Mouse (Mus musculus) layer of hippocampus, postnatal 10 days (tissue): ENCODE measurements around the gene Edaradd. TPM values are rescaled to one million over a fixed set of nuclear protein-coding genes. Genes with fewer than 3 reads are reported as not detected.

Experiments
- DNase-seq, 2 experiments: peaks; one replicate each; pipeline ENCODE4 v3.0.0; 2021; ENCODE audit warnings: low spot score in 2 of 2
- total RNA-seq, 2 experiments: library from RNA; stranded (reverse); gene quantifications; 2 replicates each; pipeline ENCODE4 v1.2.3; 2021

Edaradd gene
- total RNA-seq, 2 experiments from 2014 or later: 1.1 to 1.3 TPM

DNA sequence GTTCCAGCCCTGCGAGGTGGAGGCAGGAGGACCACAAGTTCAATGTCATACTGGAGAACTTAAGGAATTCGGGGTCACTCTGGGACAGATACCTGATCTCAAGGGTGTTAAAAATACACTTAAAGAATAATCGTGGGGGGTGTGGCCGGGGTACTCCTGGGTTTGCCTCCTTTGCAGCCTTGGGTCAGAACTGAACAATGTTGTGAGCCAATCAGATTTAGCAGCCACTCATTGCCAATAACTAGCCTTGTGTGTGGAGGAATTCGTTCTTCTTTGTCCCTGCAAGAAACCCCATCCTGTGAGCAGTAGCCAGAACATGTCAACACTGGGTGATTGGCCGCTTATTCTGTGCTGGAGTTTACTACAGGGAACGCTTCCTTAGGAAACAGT lies 58.5 kb downstream of the Edaradd start:
- no peak for DNase-seq

DNA sequence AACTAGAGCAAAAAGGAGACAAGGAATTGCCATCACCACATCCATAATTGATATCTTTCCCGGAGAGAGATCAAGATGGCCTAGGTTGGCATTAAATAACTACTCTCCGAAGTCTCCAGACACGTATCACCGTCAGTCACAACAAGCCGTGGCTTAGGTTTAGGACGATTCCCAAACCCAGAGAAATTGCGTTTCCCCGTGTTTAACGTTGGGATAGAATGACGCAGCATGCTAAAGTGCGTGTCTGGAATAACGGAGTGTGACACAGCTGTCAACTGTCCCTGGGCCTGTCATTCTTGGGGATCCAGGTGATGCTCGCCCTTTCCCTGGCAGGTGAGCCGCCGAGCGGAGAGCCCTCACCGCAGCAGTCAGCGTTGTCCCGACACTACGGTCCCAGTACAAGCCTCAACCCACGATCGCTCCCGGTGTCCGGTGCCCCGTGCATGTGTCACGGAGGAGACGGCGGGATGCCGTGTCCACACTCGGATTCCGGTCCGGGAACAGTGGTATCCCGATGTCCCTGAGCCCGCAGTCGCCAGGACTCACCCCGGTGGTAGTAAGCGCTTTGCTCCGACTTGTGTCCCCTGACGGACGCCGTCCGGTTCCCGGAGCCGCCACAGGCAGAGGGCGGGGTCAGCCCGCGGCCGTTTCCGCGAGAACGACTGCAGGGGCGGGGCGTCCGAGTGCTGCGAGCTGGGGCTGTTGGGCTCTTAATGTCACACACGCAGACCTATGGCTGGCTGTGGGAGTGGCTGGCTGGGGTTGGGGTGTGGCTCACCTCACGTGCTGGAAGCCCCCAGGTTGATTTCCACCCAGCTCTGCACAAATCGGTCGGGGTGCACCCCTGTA lies 59.1 kb downstream of the Edaradd start:
- DNase-seq: peak; percentile 81 to 88

DNA sequence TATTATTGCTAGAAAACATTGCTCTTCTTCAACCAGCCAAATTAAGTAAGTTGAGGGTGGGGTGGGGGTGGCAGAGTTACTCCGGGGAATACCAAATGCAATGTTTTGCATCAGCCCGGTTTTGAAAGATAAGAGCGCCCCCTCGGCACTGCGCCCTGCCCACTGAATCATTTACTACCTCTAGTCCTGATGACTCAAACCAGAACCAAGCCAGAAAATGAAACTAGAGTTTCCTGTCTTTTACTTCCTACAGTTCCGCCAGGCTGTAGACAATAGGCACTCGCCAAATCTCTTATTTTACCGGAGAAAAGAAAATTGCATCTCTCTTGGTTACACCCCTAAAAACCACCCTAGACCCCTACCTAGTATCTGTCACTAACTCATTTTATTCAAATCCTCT lies 59.8 kb downstream of the Edaradd start:
- peak; percentile 37 to 39 for DNase-seq

DNA sequence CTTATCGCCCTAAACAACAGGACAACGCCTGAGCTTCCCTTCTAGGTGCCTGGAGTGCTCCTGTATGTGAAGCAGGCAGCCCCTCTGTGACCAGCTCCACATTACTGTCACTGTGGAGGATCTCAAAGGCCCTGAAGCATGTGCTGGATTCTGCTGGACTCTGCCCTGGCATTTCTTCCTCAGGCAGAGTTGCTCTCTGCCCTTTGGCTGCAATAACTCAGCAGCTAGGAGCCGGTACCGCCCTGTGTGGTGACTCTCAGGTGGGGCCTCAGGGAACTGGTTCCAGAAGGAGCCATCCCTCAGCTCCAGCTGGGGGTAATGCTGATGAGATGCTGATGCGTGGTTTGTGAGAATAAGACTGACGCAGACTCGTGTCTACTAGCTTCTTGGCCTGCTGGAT lies 63.5 kb downstream of the Edaradd start:
- no peak for DNase-seq

DNA sequence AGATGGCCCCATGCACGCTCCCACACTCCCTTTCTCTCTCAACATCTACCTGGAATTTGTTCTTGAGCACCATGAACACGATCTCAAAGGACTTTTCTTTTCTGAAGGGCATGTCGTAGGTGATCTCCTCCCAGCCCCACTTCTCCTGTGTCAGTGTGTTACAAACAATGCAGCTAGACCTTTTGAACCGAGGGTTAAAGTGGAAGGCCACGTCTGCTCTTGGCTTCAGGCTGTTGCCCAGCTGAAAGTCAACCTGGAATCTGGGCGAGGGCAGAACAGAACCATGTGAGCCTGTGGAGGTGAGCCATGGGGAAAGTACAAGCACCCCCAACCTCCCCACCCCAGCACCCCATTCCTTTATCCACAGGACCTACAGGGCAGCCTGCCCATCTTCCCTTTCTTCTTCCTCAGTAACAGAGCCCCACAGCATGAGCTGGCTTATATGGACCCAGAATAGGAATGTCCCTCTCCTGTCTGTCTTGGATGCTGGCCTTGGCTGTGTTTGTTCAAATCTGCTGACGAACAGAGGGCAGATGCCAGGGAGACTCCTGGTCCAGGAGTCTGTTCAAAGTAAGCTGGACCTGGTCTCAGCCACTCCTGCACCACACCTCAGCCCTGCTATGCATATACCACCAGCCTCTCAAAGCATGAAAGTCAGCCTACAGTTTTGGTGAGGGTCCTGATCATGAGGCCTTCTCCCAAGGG lies 65.4 kb downstream of the Edaradd start:
- DNase-seq: no peak

DNA sequence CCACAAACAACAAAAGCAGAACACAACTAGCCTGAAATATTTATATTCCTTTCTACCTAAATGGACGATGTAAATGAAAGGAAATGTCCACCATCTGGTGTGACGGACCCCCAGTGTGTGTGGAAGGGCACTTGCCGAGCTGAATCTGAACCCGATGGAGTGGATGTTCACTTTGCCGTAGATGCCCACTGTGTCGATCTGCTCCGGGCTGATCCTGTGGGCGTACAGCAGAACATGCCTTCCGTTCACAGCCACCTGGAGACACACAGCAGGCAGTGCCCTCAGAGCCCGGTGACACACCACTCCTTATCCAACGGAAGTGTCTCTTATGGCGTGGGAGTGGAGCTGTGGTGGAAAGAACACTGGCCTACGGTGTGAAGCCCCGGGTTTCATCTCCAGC lies 67.1 kb downstream of the Edaradd start:
- DNase-seq: no peak

DNA sequence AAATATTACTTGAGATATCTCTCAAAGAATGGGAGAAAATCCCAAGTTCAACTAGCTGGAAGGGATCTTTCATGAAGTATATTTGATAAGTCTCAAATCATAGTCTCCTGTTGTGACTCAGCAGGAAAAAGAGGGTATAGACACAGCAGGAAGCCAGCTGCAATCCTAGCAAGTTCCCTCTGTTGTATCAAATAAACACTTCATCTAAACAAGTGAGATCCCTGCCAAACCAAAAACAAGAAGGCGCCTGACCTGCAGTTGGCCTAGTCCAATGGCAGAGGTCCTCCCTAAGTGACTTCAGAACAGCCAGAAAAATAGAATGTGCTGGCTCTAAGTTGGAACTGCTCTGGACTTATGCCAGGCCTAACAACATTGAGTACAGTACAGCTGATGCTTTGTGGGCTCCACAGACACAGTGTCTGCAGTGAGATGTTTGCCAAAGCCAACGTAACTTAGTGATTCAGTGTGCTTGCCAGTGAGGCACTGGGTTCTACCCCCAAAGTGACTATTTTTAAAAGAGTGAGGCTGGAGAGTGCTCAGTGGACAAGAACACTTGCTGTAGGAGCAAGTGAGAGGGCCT lies 78.1 kb downstream of the Edaradd start:
- peak in 1 of 2 experiments; percentile 29 for DNase-seq

DNA sequence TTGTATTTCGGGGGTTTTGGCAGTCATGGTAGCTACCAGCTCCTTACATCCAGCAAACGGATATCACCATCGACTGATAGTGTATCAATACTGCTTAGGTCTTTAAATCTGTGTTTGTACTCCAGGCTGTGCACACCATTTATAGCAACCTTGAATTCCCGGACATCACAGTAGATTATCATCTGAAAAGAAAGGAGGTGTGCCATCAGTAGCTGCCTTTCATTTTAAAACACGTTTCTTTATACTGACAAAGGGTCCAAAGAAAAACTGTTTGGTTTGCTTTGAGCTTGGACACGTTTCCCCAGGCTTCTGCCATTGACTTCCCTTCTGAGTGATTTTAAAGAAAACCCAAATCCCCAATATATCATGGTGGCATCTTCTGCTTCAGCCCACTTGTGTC lies 79.4 kb downstream of the Edaradd start:
- no peak for DNase-seq

DNA sequence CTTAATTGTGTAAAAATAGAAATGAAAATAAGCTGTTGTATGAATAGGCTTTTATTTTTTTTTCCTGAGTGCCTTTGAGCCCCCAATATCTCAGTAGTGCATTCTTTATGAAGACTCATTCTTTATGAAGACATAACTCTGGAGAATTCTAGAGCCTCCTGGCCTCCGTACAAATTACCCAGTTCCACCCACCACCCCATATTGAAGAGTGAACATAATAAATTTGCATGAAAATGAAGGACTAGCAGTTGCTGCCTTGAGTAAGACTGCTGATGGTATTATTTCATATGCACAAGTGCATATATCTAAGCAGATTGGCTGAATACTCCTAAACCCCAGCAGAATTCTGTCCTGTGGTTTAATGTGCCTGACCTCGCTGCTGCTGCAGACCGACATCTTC lies 80.7 kb downstream of the Edaradd start:
- DNase-seq: no peak

DNA sequence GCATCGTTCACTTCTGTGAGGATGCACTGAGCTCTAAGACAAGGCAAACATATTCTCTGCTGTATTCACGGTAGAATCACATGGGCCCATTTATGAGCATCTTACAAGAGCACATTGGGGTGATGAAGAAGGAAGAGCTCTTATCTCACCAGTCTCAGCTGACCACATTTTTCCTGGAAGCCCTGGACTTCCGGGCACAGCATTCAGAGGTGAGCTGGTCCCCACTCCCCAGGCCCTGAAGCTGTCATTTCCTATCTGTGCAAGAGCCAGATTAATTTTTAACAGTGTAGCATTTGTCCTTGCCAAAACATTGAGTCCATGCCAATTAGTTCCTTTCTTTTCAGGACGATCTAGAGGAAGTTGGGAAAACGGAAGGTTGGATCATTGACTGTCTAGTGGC lies 86.4 kb downstream of the Edaradd start:
- no peak for DNase-seq

DNA sequence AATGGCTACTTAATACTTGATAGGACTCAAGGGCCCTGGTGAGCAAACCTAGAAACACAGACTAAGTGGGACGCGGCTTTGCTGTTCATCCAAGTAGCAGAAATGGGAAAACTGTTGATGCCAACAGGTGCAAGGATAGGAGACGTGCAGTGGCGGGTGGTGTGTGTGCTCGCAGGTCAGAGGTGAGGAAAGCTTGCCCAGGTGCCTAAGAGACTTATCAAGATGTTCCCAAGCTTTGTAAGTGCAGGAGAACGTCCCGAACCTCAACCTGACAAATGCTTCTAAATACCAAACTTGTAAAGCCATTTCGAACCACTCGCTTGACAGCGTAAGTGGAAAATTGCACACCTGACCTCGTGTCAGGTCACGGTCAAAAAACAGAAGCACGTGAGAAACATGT lies 91.7 kb downstream of the Edaradd start:
- no peak for DNase-seq

Other genes starting within 250 kb of the Edaradd start
- gene Actn2, start 179.7 kb downstream of the Edaradd start, total RNA-seq: 10 to 100 TPM; 18.4 to 22.6 TPM
- 10 to 100 TPM; 23.4 to 37.0 TPM for gene Heatr1, start 125.4 kb downstream of the Edaradd start, total RNA-seq
- 10 to 100 TPM; 28.0 to 31.4 TPM for gene Lgals8, start 55.5 kb downstream of the Edaradd start, total RNA-seq
- gene Ero1lb, start 45.4 kb upstream of the Edaradd start, total RNA-seq: 1 to 10 TPM; 8.1 to 9.3 TPM